Mouse (Mus musculus): ENCODE data around the gene Gstm7. TPM values are rescaled to one million over a fixed set of nuclear protein-coding genes. Genes with fewer than 3 reads are reported as not detected.

The Gstm7 gene
- polyA plus RNA-seq, 2 experiments from 2014 or later = 0.94 TPM; not detected in 1

Other genes starting within 250 kb of the Gstm7 start
- gene Ahcyl1, start 235.3 kb downstream of the Gstm7 start, polyA plus RNA-seq (2017; shearing (Covaris generic)) = 10 to 100 TPM; 14.8 to 24.1 TPM
- gene Csf1, start 171.3 kb downstream of the Gstm7 start, polyA plus RNA-seq (2017; shearing (Covaris generic)) = 10 to 100 TPM; 11.0 to 23.3 TPM
- not detected for gene Eps8l3, start 54.6 kb downstream of the Gstm7 start, polyA plus RNA-seq (2017; shearing (Covaris generic))
- not detected for gene Gstm5, start 36.0 kb downstream of the Gstm7 start, polyA plus RNA-seq (2017; shearing (Covaris generic))
- gene Gstm6, start 11.9 kb upstream of the Gstm7 start, polyA plus RNA-seq (2017; shearing (Covaris generic)) = not detected
- not detected for gene Gstm3, start 37.5 kb upstream of the Gstm7 start, polyA plus RNA-seq (2017; shearing (Covaris generic))
- gene Gstm2, start 54.6 kb upstream of the Gstm7 start, polyA plus RNA-seq (2017; shearing (Covaris generic)) = not detected
- 1 to 10 TPM; 1.2 to 1.4 TPM for gene Gstm1, start 86.2 kb upstream of the Gstm7 start, polyA plus RNA-seq (2017; shearing (Covaris generic))
- gene Gstm4, start 113.1 kb upstream of the Gstm7 start, polyA plus RNA-seq (2017; shearing (Covaris generic)) = 1 to 10 TPM; 3.2 to 3.4 TPM
- gene Ampd2, start 154.8 kb upstream of the Gstm7 start, polyA plus RNA-seq (2017; shearing (Covaris generic)) = 10 to 100 TPM; 13.6 to 21.6 TPM
- gene Gnat2, start 161.0 kb upstream of the Gstm7 start, polyA plus RNA-seq (2017; shearing (Covaris generic)) = not detected
- 100 to 1,000 TPM; 109 to 113 TPM for gene Gnai3, start 214.3 kb upstream of the Gstm7 start, polyA plus RNA-seq (2017; shearing (Covaris generic))
- not detected for gene Gpr61, start 223.1 kb upstream of the Gstm7 start, polyA plus RNA-seq (2017; shearing (Covaris generic))